Mouse (Mus musculus): ENCODE results near the gene Peli2. TPM values are rescaled to one million over a fixed set of nuclear protein-coding genes. Genes with fewer than 3 reads are reported as not detected.
A peak's percentile ranks its signal among the peaks of the same experiment; 100 is the strongest.

The Peli2 gene
- polyA plus RNA-seq, 1 experiment, result 125 TPM

DNA sequence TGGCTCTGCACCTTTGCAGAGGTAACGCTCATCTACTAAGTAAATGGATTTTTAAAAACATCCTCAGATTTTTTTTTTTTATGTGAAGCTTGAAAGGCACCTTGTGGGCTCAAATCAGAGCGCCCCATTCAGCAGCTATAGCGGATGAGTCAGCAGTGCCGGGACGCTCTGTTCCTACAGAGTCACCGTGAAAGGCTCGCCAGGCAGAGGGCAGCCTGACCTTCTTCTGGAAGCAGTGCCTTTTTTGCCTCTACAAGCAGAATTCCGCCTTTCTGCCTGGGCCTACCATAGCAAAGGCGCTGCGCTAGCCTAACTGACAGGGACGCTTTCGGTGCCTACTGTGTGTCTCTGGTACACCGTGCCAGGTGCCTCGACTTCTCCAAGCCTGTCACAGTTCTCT, 41.8 kb downstream of the Peli2 start:
- no peak overlapping the region for H3K4me3 ChIP-seq (ENCODE audit: control insufficient read depth, low read depth, low read length)
- TF ChIP-seq POLR2A (IDR thresholded peaks at IDR 0.05; ENCODE audit: control insufficient read depth, low read depth, low read length) (no peak), CTCF (IDR thresholded peaks at IDR 0.05; ENCODE audit: control insufficient read depth, insufficient read depth, insufficient replicate concordance, low read depth, low read length) (no peak)
- no peaks in the 10 kb centered on the region for H3K36me3 ChIP-seq (ENCODE audit: control insufficient read depth, insufficient read depth, low read length)
- peak overlapping the region; percentile 66 for H3K27ac ChIP-seq (ENCODE audit: control insufficient read depth, insufficient read depth, low read depth, low read length)
- no peaks in the 10 kb centered on the region for H3K27me3 ChIP-seq (ENCODE audit: control insufficient read depth, insufficient read depth, low read length)
- H3K4me1 ChIP-seq (ENCODE audit: control insufficient read depth, insufficient read depth, low read length), result no peaks in the 10 kb centered on the region; the same call in 1 of the 2 replicates

DNA sequence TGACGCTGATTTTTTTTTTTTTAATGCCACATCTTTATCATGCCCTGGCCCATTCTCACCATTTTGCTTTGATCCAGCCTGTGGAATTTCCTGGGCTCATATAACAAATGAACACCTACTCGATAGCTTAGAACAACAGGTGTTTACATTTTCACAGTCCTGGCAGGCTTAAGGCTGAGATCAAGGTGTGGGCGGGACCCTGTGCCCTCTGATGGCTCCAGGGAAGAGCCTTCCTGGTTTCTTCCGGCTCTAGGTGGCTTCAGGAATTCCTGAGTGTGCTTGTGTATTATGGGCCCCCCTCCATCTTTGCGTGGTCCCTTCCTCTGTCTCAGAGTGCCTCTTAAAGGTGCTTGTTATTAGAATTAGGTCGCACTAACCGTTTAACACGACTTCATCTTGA, 44.3 kb downstream of the Peli2 start:
- no peak for TF ChIP-seq POLR2A (IDR thresholded peaks at IDR 0.05; ENCODE audit: control insufficient read depth, low read depth, low read length)
- no peak for TF ChIP-seq CTCF (IDR thresholded peaks at IDR 0.05; ENCODE audit: control insufficient read depth, insufficient read depth, insufficient replicate concordance, low read depth, low read length)
- Histone ChIP-seq H3K27ac (ENCODE audit: control insufficient read depth, insufficient read depth, low read depth, low read length) (no peak overlapping the region), H3K4me3 (ENCODE audit: control insufficient read depth, low read depth, low read length) (no peak overlapping the region), H3K27me3 (ENCODE audit: control insufficient read depth, insufficient read depth, low read length) (no peaks in the 10 kb centered on the region), H3K36me3 (ENCODE audit: control insufficient read depth, insufficient read depth, low read length) (no peaks in the 10 kb centered on the region), H3K4me1 (ENCODE audit: control insufficient read depth, insufficient read depth, low read length) (no peaks in the 10 kb centered on the region; the same call in 1 of the 2 replicates)

DNA sequence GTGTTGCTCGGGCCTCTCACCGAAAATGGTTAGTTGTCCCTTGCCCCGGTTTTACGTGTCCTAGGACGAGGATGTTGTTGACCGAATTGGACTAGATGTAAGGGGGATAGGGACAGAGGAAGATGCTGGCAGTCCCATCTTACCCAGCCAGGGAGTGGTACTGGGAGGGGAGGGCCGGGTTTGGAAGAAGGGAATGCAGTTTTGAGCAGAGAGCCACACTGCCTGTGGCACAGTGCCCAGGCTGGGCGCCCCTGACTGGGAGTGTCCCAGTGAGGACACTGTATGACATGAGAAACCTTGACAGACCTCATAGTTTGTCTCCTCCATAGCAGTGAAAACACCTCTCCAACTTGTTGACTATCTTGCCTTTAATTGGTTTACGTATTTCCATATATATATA, 45.8 kb downstream of the Peli2 start:
- Histone ChIP-seq H3K4me3 (ENCODE audit: control insufficient read depth, low read depth, low read length) (no peak overlapping the region), H3K27ac (ENCODE audit: control insufficient read depth, insufficient read depth, low read depth, low read length) (no peak overlapping the region), H3K27me3 (ENCODE audit: control insufficient read depth, insufficient read depth, low read length) (no peaks in the 10 kb centered on the region), H3K36me3 (ENCODE audit: control insufficient read depth, insufficient read depth, low read length) (no peaks in the 10 kb centered on the region), H3K4me1 (ENCODE audit: control insufficient read depth, insufficient read depth, low read length) (no peaks in the 10 kb centered on the region; the same call in 1 of the 2 replicates)
- TF ChIP-seq CTCF (IDR thresholded peaks at IDR 0.05; ENCODE audit: control insufficient read depth, insufficient read depth, insufficient replicate concordance, low read depth, low read length), result no peak
- no peak for TF ChIP-seq POLR2A (IDR thresholded peaks at IDR 0.05; ENCODE audit: control insufficient read depth, low read depth, low read length)

DNA sequence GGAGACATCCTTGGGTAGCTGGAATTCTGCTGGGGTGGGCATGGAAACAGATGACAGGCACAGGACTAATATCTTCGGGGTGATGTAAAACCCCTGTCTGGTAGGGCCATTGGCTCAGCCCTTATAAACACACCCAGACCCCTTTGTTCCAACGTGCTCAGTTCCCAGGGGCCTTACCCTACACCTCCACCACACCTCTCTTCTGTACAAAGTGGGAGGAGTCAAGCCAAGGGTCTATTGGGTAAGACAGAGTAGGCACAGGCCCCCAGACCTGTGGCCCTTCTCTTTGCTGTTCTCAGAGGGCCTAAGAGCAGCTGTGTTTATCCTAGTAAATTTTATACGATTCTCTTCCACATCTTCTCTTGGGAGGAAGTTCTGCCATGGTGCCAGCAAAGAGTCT, 46.4 kb downstream of the Peli2 start:
- no peak for TF ChIP-seq POLR2A (IDR thresholded peaks at IDR 0.05; ENCODE audit: control insufficient read depth, low read depth, low read length)
- no peak for TF ChIP-seq CTCF (IDR thresholded peaks at IDR 0.05; ENCODE audit: control insufficient read depth, insufficient read depth, insufficient replicate concordance, low read depth, low read length)
- no peaks in the 10 kb centered on the region; the same call in 1 of the 2 replicates for H3K4me1 ChIP-seq (ENCODE audit: control insufficient read depth, insufficient read depth, low read length)

DNA sequence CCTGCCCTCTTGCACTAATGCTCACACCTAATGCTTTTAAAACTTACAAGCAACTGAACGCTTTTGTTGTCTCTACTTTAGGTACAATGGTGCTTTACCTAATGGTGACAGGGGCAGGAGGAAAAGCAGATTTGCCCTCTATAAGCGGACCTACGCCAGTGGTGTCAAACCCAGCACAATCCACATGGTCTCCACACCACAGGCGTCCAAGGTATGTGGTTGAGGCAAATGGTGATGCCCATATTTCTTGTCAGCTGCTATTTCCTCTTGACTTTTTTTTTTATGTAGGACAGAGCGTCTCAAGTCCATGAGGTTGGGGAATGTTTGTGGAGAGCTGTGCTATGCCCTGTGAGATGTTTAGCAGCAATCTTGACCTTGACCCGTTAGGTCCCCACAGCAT, 47.5 kb downstream of the Peli2 start:
- H3K4me1 ChIP-seq (ENCODE audit: control insufficient read depth, insufficient read depth, low read length), result no peaks in the 10 kb centered on the region; the same call in 1 of the 2 replicates

More for the DNA sequence above, 46.4 kb downstream of the Peli2 start:
- Histone ChIP-seq H3K4me3 (ENCODE audit: control insufficient read depth, low read depth, low read length) (no peak overlapping the region), H3K27ac (ENCODE audit: control insufficient read depth, insufficient read depth, low read depth, low read length) (no peak overlapping the region), H3K27me3 (ENCODE audit: control insufficient read depth, insufficient read depth, low read length) (no peaks in the 10 kb centered on the region), H3K36me3 (ENCODE audit: control insufficient read depth, insufficient read depth, low read length) (no peaks in the 10 kb centered on the region)

DNA sequence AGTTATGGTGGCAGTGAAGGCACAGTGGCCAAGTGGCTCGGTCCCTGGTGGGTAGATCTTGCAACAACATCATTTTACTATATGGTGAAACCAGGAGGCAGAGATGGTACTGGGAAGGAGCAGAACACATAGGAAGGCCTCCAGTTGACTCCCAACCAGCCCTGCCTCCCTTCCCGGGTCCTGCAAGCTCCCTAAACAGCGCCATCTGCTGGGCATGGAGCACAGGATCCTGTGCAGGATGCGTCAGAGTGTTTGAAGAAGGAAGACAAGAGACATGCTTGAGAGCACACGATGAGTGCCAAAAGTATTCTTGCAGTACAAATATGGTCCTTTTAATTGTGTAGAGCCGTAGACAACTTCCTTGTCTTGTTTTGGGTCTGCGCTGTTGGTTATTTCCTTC, 49.3 kb downstream of the Peli2 start:
- H3K4me3 ChIP-seq (ENCODE audit: control insufficient read depth, low read depth, low read length), result no peak overlapping the region
- no peak overlapping the region for H3K27ac ChIP-seq (ENCODE audit: control insufficient read depth, insufficient read depth, low read depth, low read length)
- TF ChIP-seq CTCF (IDR thresholded peaks at IDR 0.05; ENCODE audit: control insufficient read depth, insufficient read depth, insufficient replicate concordance, low read depth, low read length) (peak; percentile 76; the same call in 1 of the 2 replicates), POLR2A (IDR thresholded peaks at IDR 0.05; ENCODE audit: control insufficient read depth, low read depth, low read length) (no peak)
- no peaks in the 10 kb centered on the region for H3K36me3 ChIP-seq (ENCODE audit: control insufficient read depth, insufficient read depth, low read length)
- no peaks in the 10 kb centered on the region; the same call in 1 of the 2 replicates for H3K4me1 ChIP-seq (ENCODE audit: control insufficient read depth, insufficient read depth, low read length)
- no peaks in the 10 kb centered on the region for H3K27me3 ChIP-seq (ENCODE audit: control insufficient read depth, insufficient read depth, low read length)

More for the DNA sequence above, 47.5 kb downstream of the Peli2 start:
- no peak for TF ChIP-seq CTCF (IDR thresholded peaks at IDR 0.05; ENCODE audit: control insufficient read depth, insufficient read depth, insufficient replicate concordance, low read depth, low read length)
- TF ChIP-seq POLR2A (IDR thresholded peaks at IDR 0.05; ENCODE audit: control insufficient read depth, low read depth, low read length), result no peak
- no peak overlapping the region for H3K27ac ChIP-seq (ENCODE audit: control insufficient read depth, insufficient read depth, low read depth, low read length)
- no peaks in the 10 kb centered on the region for H3K27me3 ChIP-seq (ENCODE audit: control insufficient read depth, insufficient read depth, low read length)
- no peak overlapping the region for H3K4me3 ChIP-seq (ENCODE audit: control insufficient read depth, low read depth, low read length)
- no peaks in the 10 kb centered on the region for H3K36me3 ChIP-seq (ENCODE audit: control insufficient read depth, insufficient read depth, low read length)

DNA sequence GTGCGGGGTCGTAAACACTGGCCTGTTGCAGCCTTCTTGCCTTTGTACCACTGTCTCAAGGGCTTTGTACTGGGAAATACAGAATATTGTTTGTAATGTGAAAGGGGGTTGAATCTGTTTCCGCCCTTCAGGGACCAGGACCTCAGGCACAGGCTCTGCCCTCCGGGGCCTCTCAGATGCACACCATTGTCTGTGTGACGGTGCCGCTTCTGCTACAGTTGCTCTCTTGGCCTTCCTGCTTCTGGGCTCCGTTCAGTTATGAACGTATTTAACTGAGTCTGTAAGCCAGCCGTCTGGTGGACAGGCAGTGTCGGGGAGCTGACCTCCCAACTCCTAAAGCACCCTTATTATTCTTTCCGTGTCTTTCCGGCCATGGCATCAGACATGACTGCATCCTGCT, 50.6 kb downstream of the Peli2 start:
- H3K27ac ChIP-seq (ENCODE audit: control insufficient read depth, insufficient read depth, low read depth, low read length), result no peak overlapping the region
- TF ChIP-seq CTCF (IDR thresholded peaks at IDR 0.05; ENCODE audit: control insufficient read depth, insufficient read depth, insufficient replicate concordance, low read depth, low read length), result no peak
- TF ChIP-seq POLR2A (IDR thresholded peaks at IDR 0.05; ENCODE audit: control insufficient read depth, low read depth, low read length), result no peak
- H3K36me3 ChIP-seq (ENCODE audit: control insufficient read depth, insufficient read depth, low read length), result no peaks in the 10 kb centered on the region
- H3K4me3 ChIP-seq (ENCODE audit: control insufficient read depth, low read depth, low read length), result no peak overlapping the region
- H3K27me3 ChIP-seq (ENCODE audit: control insufficient read depth, insufficient read depth, low read length), result no peaks in the 10 kb centered on the region
- no peaks in the 10 kb centered on the region; the same call in 1 of the 2 replicates for H3K4me1 ChIP-seq (ENCODE audit: control insufficient read depth, insufficient read depth, low read length)

DNA sequence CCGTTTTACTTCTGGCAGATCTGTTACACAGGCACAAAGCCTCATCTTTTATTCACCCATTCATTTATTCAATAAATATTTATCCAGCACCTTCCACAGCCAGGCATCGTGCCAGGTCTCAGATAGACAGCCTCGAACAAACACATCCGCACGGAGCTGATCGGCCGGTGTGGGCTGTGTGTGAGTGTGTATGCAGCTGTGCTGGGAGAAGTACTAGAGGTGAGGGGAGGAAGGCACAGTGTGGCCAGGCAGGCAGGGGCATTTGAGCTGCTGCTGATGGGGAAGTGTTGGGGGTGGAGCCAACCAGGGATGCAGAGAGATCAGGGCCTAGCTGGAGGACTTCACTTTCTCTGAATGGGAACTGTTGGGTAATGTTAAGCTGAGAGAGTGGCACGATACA, 51.4 kb downstream of the Peli2 start:
- H3K4me3 ChIP-seq (ENCODE audit: control insufficient read depth, low read depth, low read length), result no peak overlapping the region
- TF ChIP-seq CTCF (IDR thresholded peaks at IDR 0.05; ENCODE audit: control insufficient read depth, insufficient read depth, insufficient replicate concordance, low read depth, low read length), result no peak
- no peak for TF ChIP-seq POLR2A (IDR thresholded peaks at IDR 0.05; ENCODE audit: control insufficient read depth, low read depth, low read length)
- H3K27ac ChIP-seq (ENCODE audit: control insufficient read depth, insufficient read depth, low read depth, low read length), result no peak overlapping the region
- H3K27me3 ChIP-seq (ENCODE audit: control insufficient read depth, insufficient read depth, low read length), result no peaks in the 10 kb centered on the region
- no peaks in the 10 kb centered on the region for H3K36me3 ChIP-seq (ENCODE audit: control insufficient read depth, insufficient read depth, low read length)
- no peaks in the 10 kb centered on the region; the same call in 1 of the 2 replicates for H3K4me1 ChIP-seq (ENCODE audit: control insufficient read depth, insufficient read depth, low read length)

Measured in testis, adult 2 months (tissue).